Mouse (Mus musculus) bone marrow macrophage, adult 2 months (primary cell): ENCODE results near the gene Ppil4.

Source experiments
- CTCF ChIP-seq: IDR thresholded peaks from 2 replicates; pipeline ENCODE4 v1.5.1; 2012; ENCODE audit warnings: low read depth, mild to moderate bottlenecking, low read length, moderate library complexity
- POLR2A ChIP-seq: IDR thresholded peaks from 2 replicates; pipeline ENCODE4 v1.6.1; 2012; ENCODE audit warnings: mild to moderate bottlenecking, low read depth, low read length, borderline replicate concordance

DNA sequence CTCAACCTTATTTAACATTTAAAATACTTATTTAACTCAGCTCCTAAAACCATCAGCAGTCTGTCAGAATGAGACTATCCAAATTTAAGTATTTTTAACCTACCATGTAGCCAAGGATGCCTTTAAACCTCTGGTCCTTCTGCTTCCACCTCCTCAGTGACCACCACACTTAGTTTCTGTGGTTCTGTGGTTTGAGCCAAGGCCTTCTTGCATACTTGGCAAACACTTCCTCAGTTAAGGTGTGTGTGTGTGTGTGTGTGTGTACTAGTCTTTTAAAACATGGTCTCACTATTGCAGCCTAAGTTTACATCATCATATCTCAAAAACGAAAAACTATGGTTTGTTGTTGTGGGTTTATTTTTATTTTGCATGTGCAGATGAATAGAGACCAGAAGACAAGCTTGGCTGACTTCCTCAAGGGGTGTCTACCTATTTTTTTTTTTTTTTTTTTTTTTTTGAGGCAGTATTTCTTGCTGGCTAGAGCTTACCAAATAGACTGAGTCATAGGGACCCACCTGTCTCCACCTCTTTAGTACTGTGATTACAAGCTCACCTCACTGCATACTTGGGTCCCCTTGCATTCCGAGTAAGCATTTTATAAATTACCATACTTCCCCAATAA is 9.9 kb downstream of the Ppil4 start:
- no peak for TF ChIP-seq CTCF
- TF ChIP-seq POLR2A = no peak
